Mouse (Mus musculus) lung, postnatal 0 days (tissue): ENCODE data around the gene Ccdc81.
A peak's percentile ranks its signal among the peaks of the same experiment; 100 is the strongest.

Experiments
- CTCF ChIP-seq: IDR thresholded peaks from 2 replicates; pipeline ENCODE4 v1.5.1; 2016; ENCODE audit warnings: antibody characterized with exemption, mild to moderate bottlenecking
- EP300 ChIP-seq: IDR thresholded peaks from 2 replicates; pipeline ENCODE4 v1.6.1; 2016; ENCODE audit warnings: antibody characterized with exemption, mild to moderate bottlenecking, control low read depth

GRCm38 (mm10) chr7:89841670-89842403 lies 61.6 kb downstream of the Ccdc81 start:
- TF ChIP-seq CTCF (peak; percentile 92), EP300 (peak; percentile 46; the same call in 1 of the 2 replicates)
